Mouse (Mus musculus) MEL (cell line): ENCODE measurements around the gene Clk1. TPM values are rescaled to one million over a fixed set of nuclear protein-coding genes. Genes with fewer than 3 reads are reported as not detected.
"Not testable (repeated sequence)": the region's sequence is repeated elsewhere in the genome, so short reads cannot be mapped to it uniquely, and the experiment has no call there.

Experiments used
- DNase-seq: peaks from one replicate; pipeline ENCODE4 v3.0.0; 2011; ENCODE audit warnings: low read depth, low spot score
- H3K27ac ChIP-seq: 2 replicates; pipeline ENCODE4 v1.5.1; 2012; ENCODE audit warnings: low read depth, mild to moderate bottlenecking, control low read depth, low read length, moderate library complexity; ENCODE audit not compliant: control insufficient read depth
- H3K27me3 ChIP-seq, 2 experiments: fragments of 150-350 bp in 1 of 2; sonication (generic) in 1 of 2; 2 replicates each; pipeline ENCODE4 v1.6.1; 2012; ENCODE audit warnings: low read length in 2 of 2, mild to moderate bottlenecking in 2 of 2, improper control_type of control experiment in 1 of 2, moderate library complexity in 1 of 2; ENCODE audit not compliant: insufficient read depth in 2 of 2, control insufficient read depth in 1 of 2
- H3K36me3 ChIP-seq, 2 experiments: 2 replicates each; pipeline ENCODE4 v1.6.1; 2012 to 2014; ENCODE audit warnings: low read length in 2 of 2, improper control_type of control experiment in 1 of 2, inconsistent platforms in 1 of 2, mild to moderate bottlenecking in 1 of 2; ENCODE audit not compliant: insufficient read depth in 2 of 2, control insufficient read depth in 1 of 2
- H3K4me1 ChIP-seq, 2 experiments: fragments of 150-350 bp in 1 of 2; sonication (generic) in 1 of 2; 2 replicates each; pipeline ENCODE4 v1.6.1; 2012; ENCODE audit warnings: low read length in 2 of 2, improper control_type of control experiment in 1 of 2, mild to moderate bottlenecking in 1 of 2; ENCODE audit not compliant: insufficient read depth in 2 of 2, control insufficient read depth in 1 of 2
- H3K4me3 ChIP-seq, 2 experiments: fragments of 150-350 bp in 1 of 2; sonication (generic) in 1 of 2; 2 replicates each; pipeline ENCODE4 v1.5.1; 2012; ENCODE audit warnings: low read depth in 2 of 2, low read length in 2 of 2, mild to moderate bottlenecking in 2 of 2, moderate library complexity in 2 of 2, control low read depth in 1 of 2, improper control_type of control experiment in 1 of 2; ENCODE audit not compliant: control insufficient read depth in 1 of 2, insufficient read depth in 1 of 2
- H3K79me2 ChIP-seq: 2 replicates; pipeline ENCODE4 v1.6.1; 2012; ENCODE audit warnings: mild to moderate bottlenecking, low read length, moderate library complexity; ENCODE audit not compliant: control insufficient read depth, poor library complexity, insufficient read depth
- H3K9ac ChIP-seq: 2 replicates; pipeline ENCODE4 v1.6.1; 2012; ENCODE audit warnings: low read depth, mild to moderate bottlenecking, control low read depth, low read length, moderate library complexity; ENCODE audit not compliant: control insufficient read depth, poor library complexity, severe bottlenecking
- H3K9me3 ChIP-seq: fragments of 150-350 bp; sonication (generic); replicated peaks from 2 replicates; pipeline ENCODE4 v1.6.1; 2012; ENCODE audit warnings: mild to moderate bottlenecking, low read length, improper control_type of control experiment, moderate library complexity; ENCODE audit not compliant: insufficient read depth
- CHD1 ChIP-seq: IDR thresholded peaks from 2 replicates; pipeline ENCODE4 v1.6.1; 2012; ENCODE audit warnings: low read depth, mild to moderate bottlenecking, inconsistent platforms, low read length, improper control_type of control experiment
- CHD2 ChIP-seq: IDR thresholded peaks from 2 replicates; pipeline ENCODE4 v1.6.1; 2011; ENCODE audit warnings: low read length, improper control_type of control experiment
- E2F4 ChIP-seq: IDR thresholded peaks from 2 replicates; pipeline ENCODE4 v1.6.1; 2011; ENCODE audit warnings: low read depth, low read length, improper control_type of control experiment, borderline replicate concordance
- ETS1 ChIP-seq: IDR thresholded peaks from 2 replicates; pipeline ENCODE4 v1.6.1; 2012; ENCODE audit warnings: low read depth, mild to moderate bottlenecking, inconsistent platforms, low read length, improper control_type of control experiment, moderate library complexity
- GATA1 ChIP-seq: IDR thresholded peaks from 2 replicates; pipeline ENCODE4 v1.6.1; 2011; ENCODE audit warnings: low read depth, low read length, improper control_type of control experiment
- MAZ ChIP-seq: IDR thresholded peaks from 2 replicates; pipeline ENCODE4 v1.6.1; 2012; ENCODE audit warnings: low read depth, mild to moderate bottlenecking, inconsistent platforms, low read length, improper control_type of control experiment
- MYB ChIP-seq: IDR thresholded peaks from 2 replicates; pipeline ENCODE4 v1.6.1; 2011; ENCODE audit warnings: mild to moderate bottlenecking, low read depth, low read length, improper control_type of control experiment
- RCOR1 ChIP-seq: IDR thresholded peaks from 2 replicates; pipeline ENCODE4 v1.6.1; 2012; ENCODE audit warnings: low read depth, mild to moderate bottlenecking, inconsistent platforms, low read length, improper control_type of control experiment
- UBTF ChIP-seq: IDR thresholded peaks from 2 replicates; pipeline ENCODE4 v1.6.1; 2012; ENCODE audit warnings: low read depth, mild to moderate bottlenecking, inconsistent platforms, low read length, improper control_type of control experiment, moderate library complexity, borderline replicate concordance; ENCODE audit not compliant: insufficient read depth
- ZKSCAN1 ChIP-seq: IDR thresholded peaks from 2 replicates; pipeline ENCODE4 v1.6.1; 2012; ENCODE audit warnings: low read depth, mild to moderate bottlenecking, inconsistent platforms, low read length, improper control_type of control experiment, moderate library complexity
- polyA plus RNA-seq, 2 experiments: library from polyadenylated mRNA; stranded (reverse) in 1 of 2; unstranded in 1 of 2; fragments of >175 nt in 1 of 2; fragments of >200 nt in 1 of 2; gene quantifications; 2 replicates each; pipeline versions ENCODE4 v1.2.1 to v1.2.4; 2012; ENCODE audit warnings: low replicate concordance in 2 of 2, low read depth in 1 of 2; ENCODE audit not compliant: insufficient read length in 2 of 2, insufficient read depth in 1 of 2, missing spikeins in 1 of 2
- total RNA-seq: library from RNA; depleted of rRNA; stranded (reverse); fragments of 300-350 nt; gene quantifications from 2 replicates; pipeline ENCODE4 v1.2.3, GENCODE M21; 2012

Clk1 gene
- total and polyA plus RNA-seq, 3 experiments = 35.8 to 1,029 (median 41.1) TPM

DNA sequence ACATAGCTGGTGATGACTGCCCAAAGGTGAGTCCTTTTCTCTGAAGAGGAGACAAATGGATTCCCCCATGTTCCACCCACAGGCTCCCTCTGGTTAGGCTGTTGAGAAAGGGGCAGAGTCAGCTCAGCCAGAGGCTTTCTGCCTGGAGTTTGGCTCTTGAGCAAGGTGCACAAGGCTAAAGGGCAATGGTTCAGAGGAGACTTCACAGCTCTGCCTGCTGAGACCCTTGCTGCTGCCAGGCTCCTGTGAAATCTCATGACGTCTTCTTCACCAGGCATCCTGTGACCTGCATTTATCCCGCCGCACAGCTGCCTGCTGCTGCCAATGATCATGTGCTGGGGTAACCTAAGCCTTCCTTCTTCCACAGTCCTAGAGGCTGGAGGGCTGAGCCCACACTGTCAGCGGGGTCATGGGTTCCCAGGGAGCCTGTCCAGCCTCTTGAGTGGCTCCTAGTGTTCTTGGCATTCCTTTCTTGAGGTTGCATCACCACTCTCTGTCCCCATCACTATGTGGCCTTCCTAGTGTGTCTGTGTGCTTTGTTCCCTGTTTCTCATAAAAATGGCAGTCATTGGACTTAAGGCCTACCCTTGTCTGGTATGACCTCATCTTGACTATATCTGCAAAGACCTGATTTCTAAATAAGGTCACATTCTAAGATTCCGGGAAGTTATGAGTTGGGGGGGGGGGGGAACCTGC, 41.1 kb downstream of the Clk1 start:
- TF ChIP-seq MAZ (no peak), E2F4 (no peak)
- Histone ChIP-seq H3K9ac (no peak overlapping the region), H3K4me1 (no peaks in the 10 kb centered on the region), H3K9me3 (no peaks in the 10 kb centered on the region), H3K27ac (no peak overlapping the region), H3K79me2 (no peaks in the 10 kb centered on the region), H3K36me3 (no peaks in the 10 kb centered on the region), H3K4me3 (no peak overlapping the region), H3K27me3 (no peaks in the 10 kb centered on the region)
- DNase-seq = no peak

DNA sequence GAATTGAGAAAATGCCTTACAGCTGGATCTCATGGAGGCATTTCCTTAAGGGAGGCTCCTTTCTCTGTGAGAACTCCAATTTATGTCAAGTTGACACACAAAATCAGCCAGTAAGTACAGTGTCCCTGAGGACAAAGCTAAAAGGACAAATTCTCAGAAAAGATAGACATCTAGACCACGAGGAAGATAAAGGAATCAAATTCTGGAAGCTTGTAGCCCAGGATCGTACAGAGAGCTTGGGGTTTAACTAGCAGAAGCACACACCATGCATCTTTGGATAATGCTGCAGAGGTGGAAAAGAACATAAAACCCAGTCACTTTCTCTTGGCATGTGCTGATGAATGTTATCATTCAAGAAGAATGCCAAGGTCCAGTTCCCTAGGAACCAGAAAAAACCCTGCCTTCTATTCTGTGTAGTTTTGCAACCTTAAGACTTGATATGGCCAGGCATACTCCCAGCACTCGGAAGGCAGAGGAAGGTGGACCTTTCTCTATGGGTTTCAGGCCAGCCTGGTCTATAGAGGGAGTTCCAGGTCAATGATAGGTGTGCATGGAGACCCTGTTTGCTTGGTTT, 48.2 kb downstream of the Clk1 start:
- Histone ChIP-seq H3K79me2 (no peaks in the 10 kb centered on the region), H3K4me1 (peaks cover 0 to 5% of the 10 kb centered on the region in 2 experiments; a peak in 2 of 4 replicates), H3K9ac (no peak overlapping the region), H3K36me3 (peaks cover 0 to 8% of the 10 kb centered on the region in 2 experiments; a peak in 1 of 4 replicates), H3K27ac (peak overlapping the region; percentile 23; the same call in 1 of the 2 replicates), H3K9me3 (no peaks in the 10 kb centered on the region), H3K4me3 (no peak overlapping the region), H3K27me3 (no peaks in the 10 kb centered on the region)
- TF ChIP-seq GATA1 = 0 out of 2 replicates have a peak, but pooled peaks have one; percentile 14
- no peak for TF ChIP-seq UBTF
- no peak for TF ChIP-seq MYB
- no peak for DNase-seq

DNA sequence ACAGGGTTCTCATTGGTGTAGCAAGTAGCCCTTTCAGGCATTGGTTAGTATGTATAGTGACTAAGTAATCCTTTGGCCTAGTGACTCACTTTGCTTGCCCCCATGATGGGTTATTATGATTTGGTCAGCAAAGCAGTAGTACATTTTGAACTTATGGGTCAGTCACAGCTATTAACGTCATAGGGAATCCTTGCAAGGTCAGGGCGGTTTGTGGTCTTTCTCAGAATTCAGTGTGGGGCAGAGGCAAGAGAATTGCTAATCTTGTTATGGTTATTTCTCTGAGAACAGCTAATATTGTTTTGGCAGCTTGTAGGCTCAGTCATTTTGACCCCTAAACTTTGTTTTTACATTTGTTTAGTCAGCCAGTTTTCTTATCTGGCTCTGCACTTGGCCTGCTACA, 49.6 kb downstream of the Clk1 start:
- H3K79me2 ChIP-seq, DNase-seq, H3K27ac ChIP-seq, H3K4me1 ChIP-seq, H3K9ac ChIP-seq, H3K27me3 ChIP-seq, H3K9me3 ChIP-seq, H3K36me3 ChIP-seq, H3K4me3 ChIP-seq: not testable (repeated sequence)

DNA sequence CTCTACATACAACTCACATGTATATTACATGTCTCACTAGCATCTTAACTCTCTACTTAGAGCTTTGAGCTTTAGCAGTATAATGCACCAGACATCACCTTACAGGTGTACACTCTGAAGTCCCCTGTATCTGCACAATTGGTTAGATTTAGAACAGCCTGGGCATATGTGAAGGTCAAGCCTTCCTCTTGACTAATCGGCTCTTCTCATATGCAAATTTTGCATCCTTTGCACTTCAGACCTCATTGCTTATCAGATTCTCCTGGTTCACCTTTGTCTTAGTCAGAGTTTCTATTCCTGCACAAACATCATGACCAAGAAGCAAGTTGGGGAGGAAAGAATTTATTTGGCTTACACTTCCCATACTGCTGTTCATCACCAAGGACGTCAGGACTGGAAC, 54.1 kb downstream of the Clk1 start:
- Histone ChIP-seq H3K27ac (no peak overlapping the region), H3K9ac (no peak overlapping the region), H3K9me3 (no peaks in the 10 kb centered on the region), H3K36me3 (peaks cover 0 to 2% of the 10 kb centered on the region in 2 experiments; a peak in 1 of 4 replicates), H3K27me3 (no peaks in the 10 kb centered on the region)
- TF ChIP-seq RCOR1 = no peak
- TF ChIP-seq CHD2 = no peak
- no peak for TF ChIP-seq CHD1
- no peak for TF ChIP-seq MAZ
- TF ChIP-seq ETS1 = no peak
- TF ChIP-seq ZKSCAN1 = no peak
- TF ChIP-seq, all 39 proteins: peak for 0
- H3K4me3 ChIP-seq = no peak overlapping the region
- H3K79me2 ChIP-seq = no peaks in the 10 kb centered on the region
- no peak for DNase-seq
- H3K4me1 ChIP-seq = peaks cover 0 to 9% of the 10 kb centered on the region in 2 experiments; a peak in 2 of 4 replicates
